Mouse (Mus musculus) erythroblast, embryonic 14.5 days (primary cell): ENCODE results near the gene Smarcc1. TPM values are rescaled to one million over a fixed set of nuclear protein-coding genes. Genes with fewer than 3 reads are reported as not detected.
"Not testable (repeated sequence)": the region's sequence is repeated elsewhere in the genome, so short reads cannot be mapped to it uniquely, and the experiment has no call there.

Source experiments
- H3K27me3 ChIP-seq: 2 replicates; pipeline ENCODE4 v1.6.1; 2012; ENCODE audit warnings: inconsistent platforms; ENCODE audit not compliant: control insufficient read depth
- H3K36me3 ChIP-seq: 2 replicates; pipeline ENCODE4 v1.6.1; 2012; ENCODE audit warnings: mild to moderate bottlenecking, inconsistent platforms; ENCODE audit not compliant: control insufficient read depth
- H3K4me1 ChIP-seq: 2 replicates; pipeline ENCODE4 v1.6.1; 2012; ENCODE audit warnings: inconsistent platforms; ENCODE audit not compliant: control insufficient read depth
- H3K4me3 ChIP-seq: replicated peaks from 2 replicates; pipeline ENCODE3; 2012; ENCODE audit warnings: moderate library complexity, mild to moderate bottlenecking, inconsistent platforms
- H3K9me3 ChIP-seq: 2 replicates; pipeline ENCODE4 v1.6.1; 2012; ENCODE audit warnings: low read length, inconsistent platforms, mixed read lengths; ENCODE audit not compliant: control insufficient read depth
- GATA1 ChIP-seq: IDR thresholded peaks from 2 replicates; pipeline ENCODE4 v1.6.1; 2012; ENCODE audit warnings: low read length, inconsistent platforms, mixed read lengths
- TAL1 ChIP-seq: IDR thresholded peaks from 3 replicates; pipeline ENCODE4 v1.6.1; 2012; ENCODE audit warnings: low read length, inconsistent platforms, mixed read lengths
- polyA plus RNA-seq: library from polyadenylated mRNA; stranded (reverse); fragments of >175 nt; gene quantifications from 2 replicates; pipeline ENCODE4 v1.2.3, GENCODE M21; 2012

The Smarcc1 gene
- polyA plus RNA-seq: 3.6 and 3.9 TPM in 2 replicates

DNA sequence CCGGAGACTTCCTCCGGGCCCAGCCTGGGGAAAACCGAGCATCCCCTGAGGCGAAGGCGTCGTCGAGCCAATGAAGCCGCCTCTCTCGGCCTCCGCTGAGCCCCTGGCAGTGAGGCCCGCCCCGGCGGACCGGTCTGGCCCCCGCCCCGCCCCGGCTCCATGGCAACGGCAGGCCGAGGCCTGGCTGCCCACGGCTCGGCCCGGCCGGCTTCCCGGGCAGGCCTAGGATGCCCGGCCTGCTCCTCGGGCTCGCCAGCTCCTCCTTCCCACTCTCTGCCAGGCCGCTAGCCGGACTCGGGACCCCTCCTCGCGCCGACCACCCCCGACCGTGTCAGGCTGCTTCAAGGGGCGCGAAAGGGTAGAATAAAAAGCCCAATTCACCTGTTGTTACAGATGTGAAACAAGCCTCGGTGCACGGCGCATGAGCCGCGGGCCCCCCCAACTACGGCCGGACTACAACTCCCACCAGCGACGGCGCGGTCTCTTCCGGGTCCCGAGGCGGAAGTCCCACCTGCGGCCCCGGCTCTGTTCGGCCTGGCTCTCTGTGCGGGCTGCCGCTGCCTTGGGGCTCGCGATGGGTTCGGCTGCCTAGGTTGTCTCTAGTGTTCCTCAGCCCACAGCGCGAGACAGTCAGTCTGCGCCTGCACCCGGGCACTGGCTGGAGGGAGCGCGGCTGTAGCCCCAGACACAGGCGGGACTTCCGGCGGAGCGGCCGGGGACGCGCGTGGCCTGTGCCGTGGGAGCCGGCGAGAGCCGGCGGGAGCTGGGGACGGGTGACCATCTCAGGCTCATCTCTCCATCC lies at the start of gene Smarcc1:
TSS of gene Smarcc1 (plus strand) at position 732 of the 802 bp plus-strand sequence.
- no peak for TF ChIP-seq TAL1
- TF ChIP-seq GATA1: no peak
- peaks cover 25% of the 10 kb centered on the region for H3K36me3 ChIP-seq
- H3K4me3 ChIP-seq: peak within 1 kb of the TSS; percentile 91
- no peaks in the 10 kb centered on the region for H3K27me3 ChIP-seq
- peaks cover 29% of the 10 kb centered on the region for H3K4me1 ChIP-seq
- no peaks in the 10 kb centered on the region for H3K9me3 ChIP-seq

DNA sequence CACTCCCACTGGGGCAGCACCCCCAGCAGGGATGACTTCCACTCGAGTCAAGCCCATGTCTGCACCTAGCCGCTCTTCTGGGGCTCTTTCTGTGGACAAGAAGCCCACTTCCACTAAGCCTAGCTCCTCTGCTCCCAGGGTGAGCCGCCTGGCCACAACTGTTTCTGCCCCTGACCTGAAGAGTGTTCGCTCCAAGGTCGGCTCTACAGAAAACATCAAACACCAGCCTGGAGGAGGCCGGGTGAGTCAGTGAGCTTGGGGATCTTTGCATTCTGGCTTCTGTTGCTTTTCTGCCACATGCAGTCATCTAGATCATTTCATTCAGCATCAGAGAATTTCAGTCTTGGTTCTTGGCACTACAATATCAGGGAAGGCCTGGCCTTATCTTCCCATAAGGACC lies 48.8 kb upstream of the Smarcc1 start:
- Histone ChIP-seq H3K36me3 (peaks cover 3% of the 10 kb centered on the region; the same call in 1 of the 2 replicates), H3K4me1 (no peaks in the 10 kb centered on the region), H3K9me3 (no peaks in the 10 kb centered on the region), H3K27me3 (no peaks in the 10 kb centered on the region), H3K4me3 (no peak overlapping the region)
- TF ChIP-seq GATA1 (no peak), TAL1 (no peak)

DNA sequence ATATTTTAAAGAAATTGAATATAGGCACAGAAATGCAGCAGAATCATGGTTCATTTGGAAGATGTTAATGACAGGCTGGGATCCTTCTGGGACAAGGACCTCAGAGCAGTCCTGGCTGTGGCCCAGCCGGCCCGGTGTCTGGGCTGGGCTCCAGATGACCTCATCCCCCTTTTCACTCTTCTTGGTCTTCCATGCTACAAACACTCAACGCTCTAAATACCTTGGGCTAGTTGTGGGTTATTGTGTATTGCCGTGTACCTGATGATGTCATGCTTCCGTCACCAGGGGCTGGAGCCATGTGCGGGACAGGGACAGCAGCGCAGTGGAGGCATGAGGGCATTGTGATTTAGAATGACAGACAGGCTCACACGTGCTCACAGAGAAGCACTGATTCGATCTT lies 47.1 kb upstream of the Smarcc1 start:
- TF ChIP-seq TAL1 (no peak), GATA1 (no peak)
- Histone ChIP-seq H3K27me3 (no peaks in the 10 kb centered on the region), H3K4me1 (no peaks in the 10 kb centered on the region), H3K36me3 (peaks cover 5% of the 10 kb centered on the region; the same call in 1 of the 2 replicates), H3K4me3 (no peak overlapping the region), H3K9me3 (no peaks in the 10 kb centered on the region)

DNA sequence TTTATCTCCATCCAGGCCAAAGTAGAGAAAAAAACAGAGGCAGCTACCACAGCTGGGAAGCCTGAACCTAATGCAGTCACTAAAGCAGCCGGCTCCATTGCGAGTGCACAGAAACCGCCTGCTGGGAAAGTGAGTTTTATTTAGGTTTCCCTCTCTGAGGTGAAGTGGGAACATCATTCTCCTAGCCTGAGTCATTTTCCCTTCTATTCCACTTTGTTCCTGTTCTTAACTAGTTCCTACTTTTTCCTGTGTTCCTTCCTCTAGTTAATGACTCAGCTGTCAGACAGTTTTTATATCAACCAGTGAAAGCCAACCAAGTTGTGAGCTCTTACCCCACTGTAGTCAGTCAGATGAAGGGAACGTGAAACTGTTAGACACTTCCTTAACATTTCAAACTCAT lies 46.5 kb upstream of the Smarcc1 start:
- Histone ChIP-seq H3K36me3 (peaks cover 5% of the 10 kb centered on the region; the same call in 1 of the 2 replicates), H3K4me1 (no peaks in the 10 kb centered on the region), H3K27me3 (no peaks in the 10 kb centered on the region), H3K9me3 (no peaks in the 10 kb centered on the region), H3K4me3 (no peak overlapping the region)
- no peak for TF ChIP-seq GATA1
- TF ChIP-seq TAL1: no peak

- Histone ChIP-seq H3K4me3 (no peak overlapping the region), H3K36me3 (peaks cover 5% of the 10 kb centered on the region; the same call in 1 of the 2 replicates), H3K27me3 (no peaks in the 10 kb centered on the region), H3K9me3 (no peaks in the 10 kb centered on the region), H3K4me1 (no peaks in the 10 kb centered on the region)
- no peak for TF ChIP-seq GATA1
- TF ChIP-seq TAL1: no peak
Observed at GRCm38 (mm10) chr9:110071843-110072242, 45.7 kb upstream of the Smarcc1 start.

- H3K4me3 ChIP-seq, H3K9me3 ChIP-seq, H3K4me1 ChIP-seq, H3K27me3 ChIP-seq, H3K36me3 ChIP-seq: not testable (repeated sequence)
Observed at GRCm38 (mm10) chr9:110076468-110076867, 41.0 kb upstream of the Smarcc1 start.

DNA sequence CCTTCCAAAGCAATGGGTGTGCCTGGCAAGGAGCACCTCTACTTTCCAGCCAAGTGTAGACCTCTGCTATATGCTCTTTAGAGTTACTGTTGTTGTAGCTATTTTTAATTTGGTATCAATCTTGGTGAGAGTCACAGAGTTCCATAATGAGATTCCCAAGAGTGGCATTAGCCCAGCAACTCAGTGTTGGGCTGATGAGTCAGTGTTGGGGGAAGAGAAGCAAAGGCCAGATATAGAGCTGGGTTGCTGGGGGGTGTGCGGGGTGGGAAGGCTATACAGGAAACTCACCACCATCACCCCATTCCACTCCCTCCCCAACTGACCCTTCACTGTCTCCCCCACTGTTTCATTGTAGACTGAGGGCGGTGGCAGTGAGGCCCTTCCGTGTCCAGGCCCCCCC lies 36.4 kb upstream of the Smarcc1 start:
- Histone ChIP-seq H3K4me3 (no peak overlapping the region), H3K36me3 (peaks cover 30% of the 10 kb centered on the region), H3K27me3 (no peaks in the 10 kb centered on the region), H3K9me3 (no peaks in the 10 kb centered on the region), H3K4me1 (no peaks in the 10 kb centered on the region)
- no peak for TF ChIP-seq TAL1
- no peak for TF ChIP-seq GATA1

DNA sequence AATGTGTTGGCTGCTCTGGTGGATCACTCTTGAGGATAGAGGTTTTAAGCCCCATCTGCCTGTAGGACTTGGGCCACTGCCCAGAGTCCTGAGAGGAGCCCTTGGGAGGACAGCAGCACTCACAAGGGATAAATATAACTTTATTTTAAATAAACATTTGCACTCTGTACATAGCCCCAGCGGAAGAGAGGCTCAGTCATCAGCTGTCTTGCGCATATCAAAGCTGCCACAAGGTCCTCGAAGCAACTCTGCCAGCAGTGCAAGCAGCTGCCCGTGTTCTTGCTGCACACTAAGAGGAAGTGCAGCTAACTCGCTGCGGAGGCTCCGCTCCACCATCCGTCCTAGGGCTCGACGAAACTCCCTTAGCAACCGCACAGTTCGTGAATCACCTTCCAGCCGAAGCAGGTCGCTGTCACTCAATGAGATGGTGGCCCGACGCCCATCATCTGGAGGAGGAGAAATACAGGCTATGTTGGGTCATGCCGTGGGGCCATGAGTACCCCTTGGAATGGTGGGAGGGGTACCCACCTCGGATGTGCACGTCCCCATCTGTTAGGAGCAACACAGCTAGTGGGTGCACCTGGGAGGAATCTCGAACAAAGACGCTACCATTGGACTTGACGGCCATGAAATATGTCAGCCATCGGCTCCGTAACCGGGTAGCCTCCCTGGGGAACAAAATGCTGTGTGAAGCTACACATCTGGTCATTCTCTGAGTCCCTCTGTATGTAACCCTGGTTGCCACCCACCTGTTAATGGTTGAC lies 33.1 kb upstream of the Smarcc1 start:
- Histone ChIP-seq H3K4me3 (no peak overlapping the region), H3K4me1 (no peaks in the 10 kb centered on the region), H3K36me3 (peaks cover 64% of the 10 kb centered on the region), H3K9me3 (no peaks in the 10 kb centered on the region), H3K27me3 (no peaks in the 10 kb centered on the region)
- no peak for TF ChIP-seq GATA1
- TF ChIP-seq TAL1: no peak

- Histone ChIP-seq H3K9me3 (no peaks in the 10 kb centered on the region), H3K4me3 (no peak overlapping the region), H3K4me1 (no peaks in the 10 kb centered on the region), H3K36me3 (peaks cover 76% of the 10 kb centered on the region), H3K27me3 (no peaks in the 10 kb centered on the region)
- TF ChIP-seq TAL1 (no peak), GATA1 (no peak)
Observed at GRCm38 (mm10) chr9:110085693-110086092, 31.8 kb upstream of the Smarcc1 start.
